Mouse (Mus musculus) ES-E14 (cell line): ENCODE results near the gene Abca2. TPM values are rescaled to one million over a fixed set of nuclear protein-coding genes. Genes with fewer than 3 reads are reported as not detected.
A peak's percentile ranks its signal among the peaks of the same experiment; 100 is the strongest.

ENCODE experiments used
- DNase-seq: peaks from one replicate; pipeline ENCODE4 v3.0.0-alpha.2; 2013; ENCODE audit warnings: low read depth, low spot score
- H3K27ac ChIP-seq: 2 replicates; pipeline ENCODE4 v1.5.1; 2012; ENCODE audit warnings: low read depth, mild to moderate bottlenecking, low read length, moderate library complexity, mixed read lengths; ENCODE audit not compliant: poor library complexity, insufficient read depth, severe bottlenecking
- H3K36me3 ChIP-seq: 2 replicates; pipeline ENCODE4 v1.6.1; 2012; ENCODE audit warnings: mild to moderate bottlenecking, low read length, moderate library complexity, mixed read lengths; ENCODE audit not compliant: control insufficient read depth, poor library complexity, insufficient read depth, severe bottlenecking
- H3K4me1 ChIP-seq, 2 experiments: fragments of 150-350 bp in 1 of 2; sonication (generic) in 1 of 2; 2 replicates each; pipeline ENCODE4 v1.6.1; 2012; ENCODE audit warnings: low read length in 2 of 2, mild to moderate bottlenecking in 1 of 2, mixed read lengths in 1 of 2; ENCODE audit not compliant: control insufficient read depth in 2 of 2, insufficient read depth in 2 of 2, poor library complexity in 1 of 2
- H3K4me3 ChIP-seq, 2 experiments: fragments of 150-350 bp in 1 of 2; sonication (generic) in 1 of 2; 2 replicates each; pipeline ENCODE4 v1.5.1; 2012; ENCODE audit warnings: low read length in 2 of 2, low read depth in 1 of 2, mild to moderate bottlenecking in 1 of 2, mixed read lengths in 1 of 2; ENCODE audit not compliant: insufficient read depth in 1 of 2, poor library complexity in 1 of 2, severe bottlenecking in 1 of 2
- H3K9ac ChIP-seq: 2 replicates; pipeline ENCODE4 v1.6.1; 2012; ENCODE audit warnings: low read depth, mild to moderate bottlenecking, low read length, mixed read lengths; ENCODE audit not compliant: poor library complexity, insufficient read depth, severe bottlenecking
- H3K9me3 ChIP-seq: fragments of 150-350 bp; sonication (generic); 2 replicates; pipeline ENCODE4 v1.6.1; 2012; ENCODE audit warnings: low read depth, mild to moderate bottlenecking, low read length; ENCODE audit not compliant: control insufficient read depth, insufficient read depth
- CHD2 ChIP-seq: IDR thresholded peaks from 2 replicates; pipeline ENCODE4 v1.6.1; 2014; ENCODE audit warnings: mild to moderate bottlenecking, low read depth, low read length, inconsistent platforms
- HCFC1 ChIP-seq: IDR thresholded peaks from 2 replicates; pipeline ENCODE4 v1.6.1; 2012; ENCODE audit warnings: low read length, inconsistent platforms, borderline replicate concordance; ENCODE audit not compliant: insufficient read depth
- MAFK ChIP-seq: IDR thresholded peaks from 2 replicates; pipeline ENCODE4 v1.6.1; 2014; ENCODE audit warnings: mild to moderate bottlenecking, low read depth, low read length, inconsistent platforms; ENCODE audit not compliant: insufficient read depth
- ZC3H11A ChIP-seq: IDR thresholded peaks from 2 replicates; pipeline ENCODE4 v1.6.1; 2012; ENCODE audit warnings: low read depth, mild to moderate bottlenecking, inconsistent platforms, low read length, borderline replicate concordance
- ZNF384 ChIP-seq: IDR thresholded peaks from 2 replicates; pipeline ENCODE4 v1.6.1; 2012; ENCODE audit warnings: low read depth, low read length, inconsistent platforms
- in situ Hi-C, 2 experiments: fragments of 600-800 bp; cut with MboI; formaldehyde crosslinking; loops; one replicate each; pipeline ENCODE4 v1.15.1; 2025; ENCODE audit warnings: low sequenced_read_pairs in 2 of 2, inconsistent platforms in 1 of 2; ENCODE audit not compliant: unreplicated experiment in 2 of 2
- total RNA-seq: library from RNA; depleted of rRNA; stranded (reverse); fragments of 300-350 nt; gene quantifications from 2 replicates; pipeline ENCODE4 v1.2.3, GENCODE M21; 2012

The Abca2 gene
- total RNA-seq, 1 experiment, result 12.6 TPM

GRCm38 (mm10) chr2:25395721-25396596 is 32.5 kb upstream of the Abca2 start, which contains the start of gene Entpd2:
Entpd2 (plus strand) TSS chr2:25395874.
- peak within 1 kb of the TSS; percentile 55 for H3K9ac ChIP-seq
- in situ Hi-C loops, result no loop called here

GRCm38 (mm10) chr2:25396597-25396983 is 31.9 kb upstream of the Abca2 start:
- H3K4me3 ChIP-seq, result peak overlapping the region; percentile 73 to 77; a peak in 2 of 4 replicates
- H3K4me1 ChIP-seq, result peaks cover 0 to 9% of the 10 kb centered on the region in 2 experiments; a peak in 1 of 4 replicates
- H3K36me3 ChIP-seq, result no peaks in the 10 kb centered on the region
- TF ChIP-seq MAFK, result no peak
- no peak for TF ChIP-seq HCFC1
- no peak for TF ChIP-seq CHD2
- TF ChIP-seq ZC3H11A, result no peak
- no peak for TF ChIP-seq ZNF384
- H3K9me3 ChIP-seq, result no peaks in the 10 kb centered on the region
- H3K9ac ChIP-seq, result no peak overlapping the region
- DNase-seq, result no peak
- no peak overlapping the region for H3K27ac ChIP-seq
- in situ Hi-C loops, result no loop called here

More at GRCm38 (mm10) chr2:25395721-25396596, 32.5 kb upstream of the Abca2 start, which contains the start of gene Entpd2:
- peaks cover 0 to 9% of the 10 kb centered on the region in 2 experiments; a peak in 1 of 4 replicates for H3K4me1 ChIP-seq
- DNase-seq, result peak; percentile 34
- H3K27ac ChIP-seq, result no peak within 1 kb of the TSS
- H3K9me3 ChIP-seq, result no peaks in the 10 kb centered on the region
- TF ChIP-seq CHD2, result no peak
- no peak for TF ChIP-seq MAFK
- no peak for TF ChIP-seq ZNF384
- peak within 1 kb of the TSS; percentile 73 to 77 for H3K4me3 ChIP-seq
- no peaks in the 10 kb centered on the region for H3K36me3 ChIP-seq

- Histone ChIP-seq H3K27ac (no peak overlapping the region), H3K4me1 (peaks cover 0 to 9% of the 10 kb centered on the region in 2 experiments; a peak in 1 of 4 replicates), H3K9ac (no peak overlapping the region), H3K4me3 (no peak overlapping the region), H3K9me3 (no peaks in the 10 kb centered on the region), H3K36me3 (no peaks in the 10 kb centered on the region)
- in situ Hi-C loops, result no loop called here
- TF ChIP-seq ZC3H11A, result no peak
- TF ChIP-seq HCFC1, result no peak
- TF ChIP-seq MAFK, result no peak
- no peak for TF ChIP-seq CHD2
- TF ChIP-seq ZNF384, result no peak
- DNase-seq, result no peak
Measured at GRCm38 (mm10) chr2:25397010-25397409, 31.5 kb upstream of the Abca2 start.

- in situ Hi-C loops, result no loop called here
- no peak overlapping the region for H3K4me3 ChIP-seq
- no peak for TF ChIP-seq MAFK
- TF ChIP-seq ZC3H11A, result no peak
- no peak for TF ChIP-seq ZNF384
- no peak for TF ChIP-seq CHD2
- TF ChIP-seq HCFC1, result no peak
- H3K4me1 ChIP-seq, result peaks cover 0 to 9% of the 10 kb centered on the region in 2 experiments; a peak in 1 of 4 replicates
- no peak for DNase-seq
- H3K9ac ChIP-seq, result no peak overlapping the region
- no peaks in the 10 kb centered on the region for H3K36me3 ChIP-seq
- H3K9me3 ChIP-seq, result no peaks in the 10 kb centered on the region
- H3K27ac ChIP-seq, result no peak overlapping the region
Measured at GRCm38 (mm10) chr2:25398065-25398464, 30.4 kb upstream of the Abca2 start.
